Mouse (Mus musculus) c-Kit-negative CD71-positive TER-119-positive erythroid progenitor cells, embryonic 14.5 days (primary cell): ENCODE results near the gene Mboat1.

Source experiments
- DNase-seq: peaks from one replicate; pipeline ENCODE4 v3.0.0-alpha.2; 2013; ENCODE audit warnings: low read depth, low spot score

Mboat1 gene

DNA sequence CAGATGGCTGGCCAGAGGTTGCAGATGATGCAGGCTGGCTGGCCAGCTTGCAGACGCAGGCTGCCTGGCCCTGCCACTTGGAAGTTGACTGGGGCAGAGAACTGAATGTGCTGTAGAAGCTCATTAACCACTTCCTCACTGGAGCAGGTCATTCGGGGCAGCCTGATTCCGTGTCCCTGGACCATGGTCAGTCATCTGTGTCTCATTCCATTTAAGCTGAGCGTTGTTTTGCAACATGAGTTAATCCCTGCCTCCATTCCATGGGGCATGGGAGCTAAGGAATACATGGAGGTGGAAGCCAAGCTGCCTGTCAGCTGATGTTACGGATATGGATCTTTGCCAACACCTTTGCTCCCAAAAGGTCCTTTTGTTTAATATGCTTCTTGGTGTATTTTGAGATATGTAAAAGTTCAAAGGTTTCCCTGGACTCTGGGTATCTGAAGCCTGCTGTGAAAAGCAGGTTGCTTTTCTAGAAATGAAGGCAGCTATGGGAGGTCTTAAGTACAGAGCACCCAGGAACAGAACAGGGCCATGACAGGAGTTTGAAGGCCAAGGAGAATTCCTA, 114.1 kb downstream of the Mboat1 start:
- no peak for DNase-seq

DNA sequence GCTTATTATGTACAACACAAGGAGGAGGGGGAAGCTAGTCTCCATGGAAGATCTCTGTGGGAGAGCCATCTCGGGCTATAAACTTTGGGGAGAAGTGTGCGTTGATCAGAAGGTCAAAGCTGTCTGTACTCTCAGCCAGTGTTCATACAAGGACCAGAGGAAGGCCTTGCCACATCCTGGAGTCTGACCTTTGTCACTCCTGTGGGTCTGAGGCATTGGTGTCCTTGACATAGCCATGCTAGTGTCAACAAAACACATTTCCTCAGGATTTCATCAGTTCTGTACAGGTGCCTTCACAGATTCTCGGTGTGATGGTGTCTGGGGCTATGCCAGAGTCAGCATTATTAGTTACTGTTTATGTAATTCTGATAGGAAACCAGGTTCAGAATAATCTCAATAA, 115.1 kb downstream of the Mboat1 start:
- DNase-seq: no peak

DNA sequence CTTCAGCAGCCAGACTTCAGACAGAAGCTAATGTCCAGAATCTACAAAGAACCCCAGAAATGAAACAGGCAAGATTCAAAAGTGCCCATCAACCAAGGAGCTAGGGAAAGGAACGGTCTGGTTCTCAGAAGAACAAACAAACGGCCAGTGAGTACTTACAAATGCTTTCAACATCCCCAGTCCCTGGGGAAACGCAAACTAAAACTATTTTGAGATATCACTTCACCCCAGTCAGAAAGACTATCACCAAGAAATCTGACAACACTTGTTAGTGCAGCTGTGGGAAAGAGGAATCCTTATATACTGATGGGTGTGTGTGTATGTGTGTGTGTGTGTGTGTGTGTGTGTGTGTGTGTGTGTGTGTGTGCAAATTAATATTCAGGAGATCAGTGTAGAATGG, 116.4 kb downstream of the Mboat1 start:
- no peak for DNase-seq

DNA sequence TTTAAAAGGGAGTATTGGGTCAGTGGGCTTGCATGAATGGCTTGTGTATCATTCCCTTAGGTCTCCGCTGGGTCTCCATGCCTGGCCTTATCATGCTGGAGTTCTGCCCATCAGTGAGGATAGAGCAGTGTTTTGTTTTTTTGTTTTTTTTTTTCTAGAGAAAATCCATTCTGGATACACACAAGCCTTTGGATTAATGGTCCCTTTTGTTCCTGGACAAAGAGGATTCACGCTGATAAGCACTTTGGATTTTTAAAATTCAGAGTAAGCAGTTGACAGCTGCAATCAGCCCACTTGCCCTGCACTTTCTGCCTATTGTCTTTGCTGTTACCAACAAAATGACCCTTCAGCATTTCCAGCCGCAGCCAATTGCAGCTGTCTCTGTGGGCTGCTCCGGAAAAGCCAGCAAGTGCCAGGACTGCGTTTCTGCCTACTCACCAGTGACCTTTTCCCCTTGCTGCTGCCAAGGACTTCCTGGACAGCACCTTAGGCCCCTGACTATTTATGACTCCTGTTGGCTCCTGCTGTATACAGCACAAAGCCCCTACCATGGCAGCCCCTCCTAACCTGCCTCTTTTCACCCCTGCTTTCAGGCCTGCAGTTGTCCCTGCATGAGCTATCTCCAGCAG, 117.5 kb downstream of the Mboat1 start:
- no peak for DNase-seq

DNA sequence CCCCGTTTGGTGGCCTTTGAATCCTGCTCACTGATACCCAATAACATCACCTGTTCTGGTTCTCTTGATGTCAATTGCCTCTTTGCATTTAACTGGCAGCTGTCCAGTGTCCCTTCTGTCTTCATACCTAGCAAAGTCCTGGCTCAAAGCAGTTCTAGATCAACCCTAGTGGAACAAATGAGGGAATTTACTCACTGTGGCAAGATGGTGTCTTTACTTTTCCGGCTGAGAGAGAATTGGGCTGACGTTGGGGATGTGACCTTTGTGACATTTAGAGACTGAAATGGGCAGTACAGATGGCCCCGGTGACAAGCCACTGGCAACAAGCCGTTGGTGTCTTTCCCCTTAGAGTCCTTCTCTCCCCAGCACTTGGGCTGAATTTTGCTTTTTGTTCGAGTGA, 118.1 kb downstream of the Mboat1 start:
- no peak for DNase-seq

DNA sequence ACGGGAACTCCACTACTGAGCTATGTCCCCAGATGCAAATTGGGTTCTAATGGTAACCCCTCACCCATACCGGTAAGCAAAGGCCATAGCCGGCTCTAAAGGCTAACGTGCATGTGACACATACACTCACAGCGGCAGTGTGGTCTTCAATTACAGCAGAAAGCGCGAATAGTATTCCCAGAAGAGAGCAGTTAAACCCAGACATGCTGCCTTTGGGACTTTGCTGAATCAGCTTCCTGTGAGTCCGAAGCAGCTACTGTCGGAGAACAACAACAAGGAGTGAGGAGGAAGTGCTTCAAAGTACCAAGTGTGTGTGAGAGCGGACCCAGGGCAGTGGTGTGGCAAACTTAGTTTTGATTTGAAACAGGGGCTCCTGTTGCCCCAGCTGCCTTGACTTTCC, 122.5 kb downstream of the Mboat1 start:
- no peak for DNase-seq

DNA sequence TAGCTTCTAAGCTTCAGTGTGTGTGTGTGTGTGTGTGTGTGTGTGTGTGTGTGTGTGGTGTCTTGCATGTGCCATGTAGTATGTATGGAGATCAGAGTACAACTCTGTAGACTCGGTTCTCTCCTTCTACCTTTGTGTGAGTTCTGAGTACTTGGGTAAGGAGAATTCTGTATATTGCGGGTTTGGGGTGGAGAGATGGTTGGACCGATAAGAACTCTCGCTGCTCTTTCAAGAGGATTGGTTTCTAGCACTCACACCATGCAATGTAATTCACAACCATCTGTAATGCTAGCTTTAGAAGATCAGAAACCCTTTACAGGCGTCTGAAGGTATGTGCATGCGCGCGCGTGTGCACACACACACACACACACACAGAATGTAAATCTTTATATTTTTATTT, 123.0 kb downstream of the Mboat1 start:
- DNase-seq: no peak

DNA sequence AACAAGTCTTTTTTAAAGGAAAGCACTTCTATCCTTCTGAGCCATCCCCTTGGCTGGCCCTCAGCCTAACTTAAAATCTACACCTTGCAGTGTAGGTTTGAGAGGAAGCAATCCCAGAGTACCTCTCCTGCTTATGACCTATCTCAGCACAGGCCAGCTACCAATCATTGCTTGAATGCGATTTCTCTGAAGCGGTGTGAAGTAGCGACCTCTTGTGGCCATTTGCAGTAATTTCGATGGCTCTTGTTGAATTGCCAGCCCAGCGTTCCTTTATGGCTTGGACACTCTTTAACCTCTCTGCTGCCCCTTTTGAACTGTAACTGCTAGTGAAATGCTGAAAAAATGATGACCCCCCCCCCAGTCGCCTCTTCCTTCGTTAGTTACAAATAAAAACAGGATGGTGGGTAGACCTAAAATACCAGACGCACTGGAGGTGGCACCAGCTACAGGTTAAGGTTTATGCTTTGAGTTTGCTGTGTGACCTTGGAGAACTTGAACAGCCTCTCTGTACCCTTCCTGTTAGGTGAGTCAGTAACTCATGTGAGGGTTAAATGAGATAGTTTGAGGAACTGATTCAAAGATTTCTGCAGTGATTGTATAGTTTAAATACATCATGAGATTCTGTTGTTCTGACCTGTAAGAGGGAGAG, 123.7 kb downstream of the Mboat1 start:
- peak; percentile 20 for DNase-seq

DNA sequence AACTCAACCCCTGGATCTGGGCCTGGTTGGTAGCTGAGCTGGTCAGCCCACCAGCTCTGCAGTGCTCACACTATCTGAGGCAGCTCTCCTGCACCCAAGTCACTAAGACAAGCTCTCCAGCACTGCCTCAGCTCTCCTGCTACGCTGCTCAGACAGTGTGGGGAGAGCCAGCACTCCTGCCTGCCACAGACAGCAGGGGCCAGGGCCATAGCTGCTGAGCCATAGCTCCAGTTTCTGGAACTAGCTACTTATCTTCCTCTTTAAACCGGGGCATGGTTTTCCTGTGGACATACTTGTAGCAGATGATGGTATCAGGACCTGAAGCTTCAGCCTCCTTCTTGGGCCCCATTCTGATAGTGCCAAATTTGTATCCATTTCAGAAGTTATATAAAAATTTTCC, 127.4 kb downstream of the Mboat1 start:
- DNase-seq: no peak

DNA sequence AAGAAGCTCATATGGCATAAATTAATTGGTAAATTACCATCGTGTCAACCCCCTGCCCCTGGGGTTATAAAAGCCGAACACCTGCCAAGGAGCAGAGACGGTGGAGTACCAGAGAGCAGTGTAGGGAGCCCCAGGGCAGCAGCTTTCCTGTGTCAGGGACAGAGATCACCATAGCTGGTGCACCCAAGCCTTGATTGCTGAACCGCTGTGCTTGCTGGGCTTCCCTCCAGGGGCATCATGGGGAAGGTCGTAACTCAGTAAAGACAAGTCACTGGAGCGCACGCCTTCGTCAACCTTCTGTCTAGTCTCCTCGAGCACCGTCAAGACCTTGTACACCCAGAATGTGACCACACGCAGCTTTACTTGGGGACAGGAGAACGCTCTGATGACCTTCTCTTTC, 128.0 kb downstream of the Mboat1 start:
- DNase-seq: no peak

DNA sequence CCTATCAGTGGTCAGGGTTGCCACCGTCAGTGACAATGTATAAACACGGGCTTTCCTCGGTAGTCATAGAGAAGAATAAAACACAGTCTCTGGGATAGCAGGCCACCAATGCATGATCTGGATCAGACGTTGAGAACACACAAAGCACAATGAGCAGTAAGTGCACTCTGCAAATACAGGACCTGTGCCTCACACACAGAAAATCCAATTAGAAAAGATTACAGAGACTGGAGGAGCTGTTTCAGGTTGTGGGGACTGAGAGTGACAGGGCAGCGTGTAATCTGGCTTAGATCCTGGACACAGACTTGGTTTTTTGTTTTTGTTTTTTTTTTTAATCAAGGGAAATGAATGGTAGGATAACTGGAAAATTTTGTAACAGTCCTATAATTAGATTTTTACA, 128.5 kb downstream of the Mboat1 start:
- DNase-seq: no peak

DNA sequence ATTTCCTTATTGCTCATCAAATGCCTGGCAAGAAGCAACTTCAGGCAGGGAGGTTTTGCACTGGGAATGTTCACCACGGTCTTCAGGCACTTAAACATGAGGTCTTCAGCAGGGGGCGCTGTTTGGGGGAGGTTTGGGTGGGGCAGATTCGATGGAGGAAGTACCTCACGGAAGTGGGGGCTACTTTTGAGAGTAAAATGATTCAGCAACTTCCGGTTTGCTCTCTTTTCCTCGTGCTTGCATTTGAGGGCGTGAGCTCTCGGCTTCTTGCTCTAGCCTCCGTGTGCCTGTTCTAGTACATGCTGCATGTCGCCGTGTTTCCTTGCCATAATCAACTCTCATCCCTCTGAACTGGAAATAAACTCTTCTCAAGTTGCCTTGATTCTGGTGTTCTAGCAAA, 129.7 kb downstream of the Mboat1 start:
- no peak for DNase-seq

DNA sequence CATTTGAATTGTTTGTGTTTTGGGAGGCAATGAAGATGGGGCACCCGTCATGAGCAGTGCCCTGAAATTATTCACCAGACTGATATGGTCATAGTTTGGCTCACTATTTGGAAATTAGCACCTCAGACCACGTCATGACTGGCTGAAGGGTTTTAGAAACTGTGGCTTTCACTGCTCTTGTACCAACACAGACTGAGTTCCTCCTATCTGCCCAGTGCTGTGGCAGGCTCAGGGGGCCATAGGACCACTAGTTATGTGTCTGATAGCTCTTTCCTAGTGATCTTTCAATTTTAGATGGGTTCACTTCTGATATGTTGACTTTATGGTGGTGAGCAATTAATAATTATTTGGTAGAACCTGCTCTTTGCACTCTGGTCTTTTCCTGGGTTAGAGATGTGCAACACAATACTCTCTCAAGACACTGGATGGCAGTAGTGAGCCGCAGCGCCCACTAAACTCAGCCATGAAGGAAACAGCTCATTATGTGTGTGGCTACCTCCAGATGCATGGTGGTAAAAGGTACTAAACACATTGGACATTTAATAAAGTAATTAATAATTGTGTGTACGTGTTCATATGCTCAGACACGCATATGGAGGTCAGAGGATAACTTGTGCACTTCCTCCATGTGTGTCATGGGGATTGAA, 135.9 kb downstream of the Mboat1 start:
- no peak for DNase-seq
